Mouse (Mus musculus) kidney, adult 18-20 months (tissue): ENCODE results near the gene Tnfaip8l3.
"Not testable (repeated sequence)": the region's sequence is repeated elsewhere in the genome, so short reads cannot be mapped to it uniquely, and the experiment has no call there.

Experiments
- DNase-seq: peaks from one replicate; pipeline ENCODE4 v3.0.0; 2021

The Tnfaip8l3 gene

DNA sequence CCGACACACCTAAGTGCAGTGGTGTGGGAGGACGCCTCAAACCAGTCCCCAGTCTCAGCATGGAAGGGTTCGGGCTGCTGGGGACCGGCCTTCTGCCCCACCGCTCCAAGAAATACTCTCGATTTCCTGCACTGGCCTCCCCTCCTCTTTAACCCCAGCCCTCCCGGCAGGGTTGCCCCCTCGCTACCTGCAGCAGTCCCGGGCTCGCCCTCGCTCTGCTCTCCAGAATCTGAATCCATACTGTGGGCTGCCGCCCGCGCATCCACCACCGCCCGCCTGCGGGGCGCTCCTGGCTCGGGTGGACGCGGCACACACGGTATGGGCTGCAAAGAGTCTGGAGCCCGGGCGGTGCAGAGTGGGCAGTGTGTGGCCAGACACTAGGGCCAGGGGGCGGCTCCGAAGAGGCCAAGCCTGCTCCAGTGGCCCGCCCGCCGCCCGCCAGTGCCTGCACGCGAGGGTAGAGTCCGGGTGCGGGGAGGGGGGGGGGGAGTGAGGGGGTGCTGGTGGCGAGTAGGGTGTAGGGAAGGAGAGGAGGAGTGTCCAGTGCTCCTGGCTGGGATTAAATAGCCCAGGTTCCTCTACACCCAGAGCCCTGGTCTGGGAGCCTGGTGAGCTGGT lies at the start of gene Tnfaip8l3:
TSS of gene Tnfaip8l3 (minus strand) at position 357 of the 618 bp plus-strand sequence.
- DNase-seq = peak; percentile 23

- no peak for DNase-seq
These were observed 44.5 kb upstream of the Tnfaip8l3 start for GRCm38 (mm10) chr9:54112726-54113125.

DNA sequence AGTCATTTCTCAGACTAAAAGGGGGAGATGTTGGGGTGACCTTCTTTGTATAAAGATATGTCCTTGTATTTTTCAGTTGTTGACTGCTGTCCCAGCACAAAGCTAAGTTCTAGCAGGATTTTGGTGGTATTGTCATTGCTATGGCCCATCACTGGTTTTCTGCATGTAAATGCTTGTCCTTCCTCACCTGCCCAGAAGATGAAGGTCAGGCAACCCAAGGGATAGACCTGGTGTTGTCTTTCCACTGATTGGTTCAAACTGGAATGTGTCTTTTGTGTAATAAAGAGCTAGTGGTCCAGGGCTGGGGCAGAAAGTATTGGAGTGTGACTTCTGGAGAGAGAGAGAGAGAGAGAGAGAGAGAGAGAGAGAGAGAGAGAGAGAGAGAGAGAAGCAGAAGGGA lies 30.4 kb upstream of the Tnfaip8l3 start:
- no peak for DNase-seq

DNA sequence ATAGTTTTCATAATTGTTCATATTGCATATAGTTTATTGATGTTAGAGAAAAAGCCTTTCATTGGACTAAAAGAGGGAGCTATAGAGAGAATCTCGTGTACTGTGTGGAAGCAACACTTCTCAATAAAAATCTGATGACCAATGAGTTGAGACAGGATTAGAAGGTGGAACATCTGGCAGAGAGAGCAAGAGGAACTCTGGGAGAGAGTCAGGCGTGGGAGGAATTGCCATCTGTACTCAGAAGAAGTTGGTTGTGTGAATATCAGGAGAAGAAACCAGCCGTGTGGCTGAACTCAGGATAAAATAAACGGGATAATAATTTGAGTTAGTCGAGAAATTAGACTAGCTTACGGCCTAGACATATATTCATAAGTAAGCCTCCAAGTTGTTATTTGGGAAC lies 28.9 kb upstream of the Tnfaip8l3 start:
- DNase-seq = no peak

DNA sequence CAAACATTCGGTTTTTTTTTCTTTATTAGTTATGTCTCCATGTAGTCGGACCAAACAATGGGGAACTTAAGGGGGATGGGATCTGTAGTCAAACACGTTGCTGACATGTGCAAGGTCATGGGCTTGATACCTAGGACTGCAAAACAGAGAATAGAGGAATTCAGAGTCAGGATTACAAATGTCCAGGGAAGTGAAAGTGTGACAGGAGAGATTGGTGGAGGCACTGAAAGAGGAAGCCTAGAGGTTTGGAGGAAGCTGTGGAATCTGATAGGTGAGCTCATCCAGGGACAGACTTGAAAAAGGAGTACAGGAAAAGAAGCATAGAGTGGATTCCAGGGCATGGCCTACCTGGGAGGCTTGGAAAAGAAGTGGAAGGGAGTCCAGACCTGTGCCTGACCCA lies 16.1 kb upstream of the Tnfaip8l3 start:
- no peak for DNase-seq

- DNase-seq = no peak
These were observed 9.6 kb upstream of the Tnfaip8l3 start for GRCm38 (mm10) chr9:54077740-54078139.

- DNase-seq = no peak
These were observed 6.7 kb upstream of the Tnfaip8l3 start for GRCm38 (mm10) chr9:54074901-54075300.

DNA sequence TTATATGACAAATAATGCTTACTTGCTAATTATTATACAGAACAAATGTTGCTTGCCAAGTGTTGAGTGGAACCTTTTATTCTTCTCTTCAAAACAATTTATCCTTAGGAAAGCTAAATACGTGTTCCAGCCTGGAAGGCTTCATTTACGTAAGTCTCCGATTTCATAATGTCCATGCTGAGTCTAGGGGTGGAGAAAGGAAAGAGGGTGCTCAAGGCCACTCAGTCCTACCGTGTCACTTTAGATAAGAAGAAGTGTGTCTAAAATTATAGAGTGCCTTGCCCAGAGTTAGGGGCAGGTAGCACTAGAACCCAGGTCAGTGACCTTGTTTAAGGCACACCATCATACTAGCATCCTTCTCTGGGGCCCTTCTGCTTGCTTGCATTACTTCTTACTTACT lies 5.5 kb upstream of the Tnfaip8l3 start:
- no peak for DNase-seq

GRCm38 (mm10) chr9:54071474-54072095 lies 3.4 kb upstream of the Tnfaip8l3 start:
- DNase-seq = no peak

DNA sequence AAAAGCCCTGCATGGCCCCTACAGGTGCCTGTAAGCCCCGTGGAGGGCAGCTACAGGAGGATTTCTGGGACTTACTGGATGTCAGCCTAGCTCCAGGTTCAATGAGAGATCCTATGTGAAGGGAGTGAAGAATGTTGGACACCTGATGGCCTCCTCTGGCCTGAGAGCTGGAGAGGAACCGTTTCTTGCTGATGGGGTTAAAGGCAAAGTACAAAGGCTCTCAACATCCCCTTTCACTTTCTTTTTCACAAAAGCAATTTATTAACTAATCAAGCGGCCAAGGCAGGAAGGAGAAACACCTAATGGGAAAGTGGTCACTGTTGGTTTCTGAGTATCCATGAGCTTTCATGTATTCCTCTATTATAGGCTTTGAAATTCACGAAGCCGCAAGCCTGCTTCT lies 1.0 kb upstream of the Tnfaip8l3 start:
- DNase-seq = no peak

DNA sequence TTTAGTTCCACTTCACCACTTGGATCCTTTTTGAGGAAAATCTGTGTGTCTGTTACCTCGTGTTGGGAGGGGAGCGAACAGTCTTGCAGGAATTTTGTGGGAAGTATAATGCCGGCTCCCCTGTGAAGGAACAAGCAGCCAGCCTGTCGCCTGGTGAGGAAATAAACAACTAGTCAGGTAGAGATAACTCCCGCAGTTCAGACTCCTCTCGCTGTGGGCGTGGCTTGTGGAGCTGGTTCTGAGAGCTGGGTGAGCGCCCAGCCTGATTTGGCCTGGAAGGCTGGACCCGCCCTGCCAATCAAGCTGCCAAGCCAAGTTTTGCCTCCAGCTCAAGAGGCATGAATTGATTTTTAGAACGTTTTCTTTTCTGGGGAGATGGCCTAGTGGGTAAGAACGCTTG lies 589 bp upstream of the Tnfaip8l3 start:
- DNase-seq = peak; percentile 85

DNA sequence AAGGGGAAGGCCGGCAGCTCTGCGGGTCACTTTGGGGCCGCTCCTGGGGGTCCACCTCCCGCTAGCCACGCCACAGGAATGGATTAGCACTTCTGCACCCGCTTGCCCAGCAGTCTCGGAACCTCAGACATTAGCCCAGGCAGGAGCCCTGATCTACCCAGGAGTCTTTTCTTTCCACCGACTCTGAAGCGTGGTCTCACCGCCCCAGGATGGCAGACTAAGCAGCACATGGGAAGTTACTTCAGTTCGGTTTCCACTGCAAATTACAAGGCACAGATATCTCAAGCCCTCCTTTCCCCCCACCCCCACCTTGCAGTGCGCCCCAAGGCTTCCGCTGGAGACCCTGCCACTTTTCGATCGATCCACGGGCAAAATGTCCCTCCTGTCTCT lies 551 bp downstream of the Tnfaip8l3 start:
- no peak for DNase-seq

DNA sequence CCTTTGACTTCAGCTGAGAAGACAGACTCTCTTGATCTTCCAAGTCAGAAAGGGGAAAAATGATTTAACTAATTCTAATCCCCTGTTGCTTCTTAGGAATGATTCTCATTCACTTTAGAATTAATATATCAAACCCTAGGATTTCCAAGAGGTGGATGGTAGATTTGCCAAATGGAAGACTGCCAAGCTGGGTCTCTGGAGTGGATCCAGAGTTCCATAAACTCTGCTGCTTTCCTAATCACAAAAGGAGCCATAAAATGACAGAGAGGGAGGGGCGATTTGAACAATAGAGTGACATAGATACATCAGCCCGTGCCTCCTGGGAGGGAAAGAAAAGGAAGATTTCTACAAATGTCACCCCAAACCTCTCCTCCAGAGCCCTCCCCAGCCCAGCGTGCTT lies 3.4 kb downstream of the Tnfaip8l3 start:
- no peak for DNase-seq

DNA sequence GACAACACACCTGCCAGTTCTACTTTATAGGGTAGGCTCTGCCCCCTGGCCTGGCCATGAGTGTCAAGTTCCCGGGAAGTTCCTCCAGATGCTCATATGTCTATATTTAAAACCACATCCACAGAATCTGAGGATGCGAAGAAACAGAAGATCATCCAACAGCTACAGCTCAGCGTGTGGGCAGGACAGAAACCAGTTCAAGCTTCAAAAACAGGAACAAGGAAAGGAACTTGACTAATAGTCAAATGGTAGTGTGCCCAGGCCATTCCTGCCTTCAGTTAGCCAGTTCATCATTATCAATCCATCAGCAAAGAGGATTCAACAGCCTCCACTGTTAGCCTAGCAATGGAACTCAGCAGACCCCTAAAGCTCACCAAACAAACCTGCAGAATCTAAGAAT lies 4.5 kb downstream of the Tnfaip8l3 start:
- DNase-seq = no peak

- DNase-seq = no peak
These were observed 6.5 kb downstream of the Tnfaip8l3 start for GRCm38 (mm10) chr9:54061666-54062065.

GRCm38 (mm10) chr9:54051298-54052068 lies 16.7 kb downstream of the Tnfaip8l3 start:
- DNase-seq = no peak

DNA sequence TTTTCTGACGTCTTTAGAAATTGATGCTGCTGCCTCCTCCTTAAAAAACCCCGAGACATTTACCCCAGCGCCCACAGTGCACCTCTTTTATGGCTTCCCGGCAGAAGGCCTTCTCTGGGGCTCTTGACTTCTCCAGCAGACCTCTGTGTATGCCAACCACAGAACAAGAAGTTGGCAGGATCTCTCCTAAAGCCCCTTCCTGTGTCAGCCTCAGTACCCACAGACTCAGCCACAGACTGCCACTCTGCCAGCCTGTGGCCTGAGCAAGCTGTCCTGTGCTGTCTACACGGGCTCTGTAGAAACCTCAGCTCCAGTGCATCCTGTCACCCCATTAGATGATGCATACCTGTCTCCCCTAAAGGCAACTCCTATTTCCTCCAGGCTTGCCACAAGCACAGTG lies 19.2 kb downstream of the Tnfaip8l3 start:
- DNase-seq = no peak

DNA sequence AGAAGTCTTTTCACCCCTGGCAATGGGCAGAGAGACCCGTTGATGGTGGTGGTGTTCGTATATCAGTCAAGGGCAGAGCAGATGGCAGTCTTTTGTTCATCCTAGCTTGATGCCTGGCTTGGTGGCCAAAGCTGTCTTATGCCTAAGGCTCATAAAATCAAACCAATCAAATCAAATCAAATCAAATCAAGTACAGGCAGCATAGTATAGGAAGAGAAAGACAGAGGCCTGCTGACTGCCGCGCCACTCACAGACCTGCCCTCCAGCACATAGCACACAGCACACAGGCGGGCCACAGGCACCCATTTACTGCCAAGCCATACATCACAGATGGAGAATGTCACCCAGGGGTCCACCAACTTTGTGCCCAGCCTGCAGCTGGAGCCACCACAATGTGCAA lies 25.1 kb downstream of the Tnfaip8l3 start:
- DNase-seq = no peak

- no peak for DNase-seq
These were observed 30.5 kb downstream of the Tnfaip8l3 start for GRCm38 (mm10) chr9:54037717-54038116.

GRCm38 (mm10) chr9:54034691-54035090 lies 33.5 kb downstream of the Tnfaip8l3 start:
- no peak for DNase-seq

DNA sequence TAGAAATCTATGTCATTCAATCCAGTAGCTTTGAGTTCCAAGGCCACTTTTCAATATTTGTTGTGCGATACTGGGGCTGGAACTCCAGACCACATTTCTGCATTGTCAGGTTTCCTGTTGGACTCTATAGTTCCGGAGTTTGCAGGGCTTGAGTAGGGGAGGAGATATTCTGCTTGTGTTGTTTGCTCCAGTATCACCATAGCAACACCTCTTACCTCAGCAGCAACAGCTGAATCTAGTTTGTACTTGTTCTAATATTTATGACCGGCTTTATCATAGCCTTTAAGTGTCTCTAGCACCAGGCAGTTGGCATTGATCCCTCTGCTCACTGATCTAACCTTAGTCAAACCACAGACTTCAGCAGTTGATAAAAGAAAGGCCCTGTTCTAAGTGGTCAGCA lies 45.4 kb downstream of the Tnfaip8l3 start:
- DNase-seq = no peak

DNA sequence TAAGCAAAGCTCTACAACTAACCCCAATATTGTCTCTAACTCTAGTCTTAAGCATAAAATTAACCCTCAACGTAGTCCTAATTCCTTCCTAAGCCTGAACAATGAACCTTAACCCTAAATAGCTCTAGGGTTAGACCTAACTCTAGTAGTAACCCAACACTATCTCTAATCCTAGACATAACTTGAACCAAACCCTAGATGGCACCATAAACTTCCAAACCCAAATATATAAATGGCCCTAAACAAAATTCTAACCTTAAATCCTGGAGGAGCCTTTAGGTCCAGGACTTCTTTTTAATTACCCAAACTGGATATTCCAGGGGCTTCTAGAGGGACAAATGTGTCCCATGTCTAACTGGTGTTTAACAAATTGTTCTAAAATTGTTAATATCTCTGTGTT lies 73.7 kb downstream of the Tnfaip8l3 start:
- DNase-seq = no peak

- not testable (repeated sequence) for DNase-seq
These were observed 75.6 kb downstream of the Tnfaip8l3 start for GRCm38 (mm10) chr9:53992567-53992966.

GRCm38 (mm10) chr9:53990921-53991320 lies 77.3 kb downstream of the Tnfaip8l3 start:
- peak; percentile 7 for DNase-seq
